Mouse (Mus musculus) fibroblast of lung, adult 2 months (primary cell): Measurements from ENCODE around the gene Olfr963.
"Not testable (repeated sequence)": the region's sequence is repeated elsewhere in the genome, so short reads cannot be mapped to it uniquely, and the experiment has no call there.

Experiments used
- DNase-seq: peaks from one replicate; pipeline ENCODE4 v3.0.0-alpha.2; 2011; ENCODE audit warnings: low read depth

The Olfr963 gene

DNA sequence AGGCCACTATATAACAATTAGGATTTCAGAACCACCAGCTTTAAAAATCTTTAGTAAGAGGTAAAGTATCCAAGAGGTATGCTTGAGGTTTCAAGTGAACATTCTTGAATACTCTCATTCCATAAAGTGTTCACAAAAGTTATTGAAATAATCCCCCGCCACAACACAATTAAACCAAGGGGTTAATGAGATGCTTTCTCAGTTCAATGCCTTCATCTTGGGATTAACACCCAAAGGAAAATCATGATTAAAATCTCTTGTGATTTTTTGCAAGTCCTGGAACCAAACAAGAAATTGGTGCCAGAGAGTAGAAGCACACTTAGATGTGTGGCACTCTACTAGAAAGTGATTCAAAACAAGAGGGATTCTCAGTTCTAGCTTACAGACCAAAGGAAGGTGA is at the start of gene Olfr963:
Olfr963 (plus strand) TSS at position 301 of the 400 bp plus-strand sequence.
- DNase-seq = no peak

DNA sequence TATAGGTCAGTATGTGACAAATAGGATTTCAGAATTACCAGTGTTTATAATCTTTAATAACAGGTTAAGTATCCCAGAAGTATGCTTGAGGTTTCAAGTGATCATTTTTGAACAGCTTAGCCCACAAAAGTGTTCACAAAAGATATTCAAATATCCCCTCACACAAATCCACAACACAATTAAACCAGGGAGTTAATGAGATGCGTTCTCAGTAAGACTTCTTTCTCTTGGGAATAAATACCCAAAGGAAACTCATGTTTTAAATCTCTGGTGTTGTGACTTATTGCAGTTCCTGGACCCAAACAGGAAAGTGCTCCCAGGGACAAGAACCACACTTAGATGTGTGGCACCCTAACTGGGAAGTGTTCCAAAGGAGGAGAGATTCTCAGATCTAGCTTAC is 45.9 kb upstream of the Olfr963 start, which contains the start of gene Olfr960:
Olfr960 (plus strand) TSS at position 301 of the 400 bp plus-strand sequence.
- DNase-seq = no peak

DNA sequence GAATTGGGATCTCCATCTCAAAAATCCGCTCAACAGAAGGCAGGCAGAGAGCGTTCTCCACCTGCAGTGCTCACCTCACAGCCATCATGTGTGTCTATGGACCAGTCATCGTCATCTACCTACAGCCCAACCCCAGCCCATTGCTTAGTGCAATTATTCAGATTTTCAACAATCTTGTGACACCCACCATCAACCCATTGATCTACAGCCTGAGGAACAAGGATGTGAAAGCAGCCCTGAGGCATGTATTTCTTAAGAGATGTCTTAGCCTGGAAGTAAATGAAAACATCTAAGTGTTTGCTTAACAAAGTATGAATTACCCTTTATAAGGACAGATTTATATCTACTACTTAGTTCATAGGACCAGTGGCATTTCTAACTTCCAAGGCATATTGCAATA is 43.2 kb upstream of the Olfr963 start:
- DNase-seq = no peak

DNA sequence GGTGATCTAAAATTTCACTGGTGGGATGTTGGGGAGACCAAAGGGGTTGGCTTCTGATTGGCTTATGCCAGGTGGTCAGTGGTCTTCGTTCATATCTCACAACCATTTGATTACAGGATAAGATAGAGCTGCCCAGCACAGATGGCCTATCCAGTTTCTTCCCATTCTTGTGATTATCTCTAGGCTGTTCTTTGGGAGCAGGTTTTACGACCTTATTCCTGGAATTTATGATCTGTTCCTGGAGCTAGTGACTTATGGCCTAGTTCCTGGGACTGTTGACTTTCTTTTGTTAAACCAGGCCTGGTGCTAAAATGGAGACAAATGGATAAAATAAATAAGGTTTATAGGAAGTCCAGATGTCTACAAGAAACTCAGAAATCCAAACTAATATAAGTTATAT is 42.3 kb upstream of the Olfr963 start:
- DNase-seq = no peak

DNA sequence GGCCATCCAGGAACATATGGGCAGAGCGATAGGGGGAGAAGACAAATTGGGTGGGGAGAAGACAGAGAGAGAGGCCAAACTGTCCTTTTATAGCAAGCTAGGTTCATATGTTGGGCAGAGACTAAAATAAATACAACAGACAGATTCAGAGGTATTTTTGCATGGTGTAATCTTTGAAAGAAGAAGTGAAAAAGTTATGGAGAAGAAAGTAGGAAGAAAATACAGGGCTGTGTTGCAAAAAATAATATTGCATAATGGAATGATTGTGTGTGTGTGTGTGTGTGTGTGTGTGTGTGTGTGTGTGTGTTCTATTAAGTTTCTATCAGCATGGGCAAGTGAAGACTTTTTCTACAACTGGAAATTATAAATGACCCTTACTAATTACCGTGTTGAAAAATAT is 37.9 kb upstream of the Olfr963 start:
- no peak for DNase-seq

DNA sequence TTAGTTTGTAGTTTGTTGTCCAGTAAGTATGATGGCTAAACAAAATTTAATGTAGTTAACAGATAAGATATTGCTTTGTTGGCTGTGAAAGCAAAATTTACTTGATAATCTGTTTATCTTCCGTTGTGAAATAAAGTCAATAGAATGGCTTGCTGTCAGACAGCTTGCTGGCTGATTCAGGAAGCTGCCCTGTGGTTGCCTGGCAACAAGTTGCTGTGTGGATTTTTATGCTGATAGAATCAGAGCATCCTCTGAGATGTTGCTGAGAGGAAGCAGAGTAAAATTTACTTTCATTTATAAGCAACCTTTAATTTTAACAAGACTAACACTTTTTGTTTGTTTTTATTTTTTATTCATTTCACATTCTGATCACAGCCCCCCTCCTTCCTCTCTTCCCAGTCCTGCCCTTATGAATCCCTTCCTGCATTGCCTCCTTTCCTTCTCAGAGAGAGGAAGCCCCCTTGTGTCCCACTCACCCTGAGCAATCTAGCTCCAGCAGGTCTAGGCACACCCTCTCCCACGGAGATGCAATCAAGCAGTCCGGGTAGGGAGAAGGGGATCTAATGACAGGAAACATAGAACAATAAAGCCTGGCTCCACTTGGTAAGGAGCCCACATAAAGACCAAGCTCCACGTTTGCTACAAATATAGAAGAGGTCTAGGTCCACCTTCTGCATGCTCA is 33.0 kb upstream of the Olfr963 start:
- no peak for DNase-seq

DNA sequence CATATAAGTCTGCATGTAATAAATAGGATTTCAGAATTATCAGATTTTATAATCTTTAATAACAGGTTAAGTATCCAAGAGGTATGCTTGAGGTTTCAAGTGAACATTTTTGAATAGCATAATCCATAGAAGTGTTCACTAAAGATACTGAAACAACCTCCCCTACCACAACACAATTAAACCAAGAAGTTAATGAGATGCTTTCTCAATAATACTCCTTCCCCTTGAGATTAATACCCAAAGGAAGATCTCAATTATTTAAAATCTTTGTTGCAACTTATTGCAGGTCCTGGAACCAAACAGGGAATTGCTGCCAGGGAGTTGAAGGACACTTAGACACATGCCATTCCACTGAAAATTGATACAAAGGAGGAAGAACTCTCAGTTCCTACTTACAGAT is 22.2 kb upstream of the Olfr963 start, which contains the start of gene Olfr961:
Olfr961 (plus strand) TSS at position 301 of the 400 bp plus-strand sequence.
- no peak for DNase-seq

DNA sequence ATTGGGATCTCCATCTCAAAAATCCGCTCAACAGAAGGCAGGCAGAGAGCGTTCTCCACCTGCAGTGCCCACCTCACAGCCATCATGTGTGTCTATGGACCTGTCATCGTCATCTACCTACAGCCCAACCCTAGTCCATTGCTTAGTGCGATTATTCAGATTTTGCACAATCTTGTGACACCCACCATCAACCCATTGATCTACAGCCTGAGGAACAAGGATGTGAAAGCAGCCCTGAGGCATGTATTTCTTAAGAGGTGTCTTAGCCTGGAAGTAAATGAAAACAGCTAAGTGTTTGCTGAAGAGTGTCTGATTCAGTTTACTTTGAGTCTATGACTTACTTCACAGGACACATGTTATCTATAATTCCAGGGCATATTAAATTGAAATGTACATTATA is 19.6 kb upstream of the Olfr963 start:
- DNase-seq = no peak

DNA sequence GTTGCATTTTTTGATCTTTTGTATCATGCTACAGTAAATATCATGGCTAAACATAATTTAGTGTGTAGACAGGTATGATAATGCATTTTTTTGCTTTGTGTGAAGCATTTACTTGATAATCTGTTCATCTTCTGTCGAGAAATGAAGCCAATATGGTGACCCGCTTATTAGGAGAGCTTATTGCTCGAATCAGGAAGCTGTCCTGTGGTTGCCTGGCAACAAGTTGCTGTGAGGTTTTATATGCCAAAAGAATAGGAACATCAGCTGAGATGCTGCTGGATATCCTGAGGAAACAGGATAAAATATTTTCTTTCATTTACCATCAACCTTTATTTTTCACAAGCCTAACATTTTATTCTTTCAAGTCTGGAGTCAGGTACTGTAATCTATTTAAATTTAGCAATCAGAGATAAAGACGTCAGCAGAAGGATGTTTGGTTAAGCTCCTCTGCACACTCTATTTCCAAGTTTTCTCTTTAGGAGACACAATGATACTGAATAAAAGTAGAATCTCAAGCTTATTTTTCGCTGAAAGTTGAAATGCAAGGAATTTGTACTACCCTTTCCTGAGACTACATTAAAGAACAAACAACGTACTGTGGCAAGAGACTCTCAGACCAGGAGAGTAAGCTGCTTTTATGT is 12.1 kb upstream of the Olfr963 start:
- DNase-seq = no peak

DNA sequence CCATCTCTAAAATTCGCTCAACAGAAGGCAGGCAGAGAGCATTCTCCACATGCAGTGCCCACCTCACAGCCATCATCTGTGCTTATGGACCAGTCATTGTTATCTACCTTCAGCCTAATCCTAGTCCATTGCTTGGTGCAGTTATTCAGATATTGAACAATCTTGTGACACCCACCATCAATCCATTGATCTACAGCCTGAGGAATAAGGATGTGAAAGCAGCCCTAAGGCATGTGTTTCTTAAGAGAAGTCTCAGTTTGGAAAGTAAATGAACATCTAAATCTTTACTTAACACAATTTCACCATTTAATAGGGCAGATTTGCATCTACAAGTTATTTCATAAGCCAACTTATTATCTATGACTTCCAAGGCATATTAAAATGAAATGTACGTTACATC is 2.7 kb downstream of the Olfr963 start:
- DNase-seq = no peak

DNA sequence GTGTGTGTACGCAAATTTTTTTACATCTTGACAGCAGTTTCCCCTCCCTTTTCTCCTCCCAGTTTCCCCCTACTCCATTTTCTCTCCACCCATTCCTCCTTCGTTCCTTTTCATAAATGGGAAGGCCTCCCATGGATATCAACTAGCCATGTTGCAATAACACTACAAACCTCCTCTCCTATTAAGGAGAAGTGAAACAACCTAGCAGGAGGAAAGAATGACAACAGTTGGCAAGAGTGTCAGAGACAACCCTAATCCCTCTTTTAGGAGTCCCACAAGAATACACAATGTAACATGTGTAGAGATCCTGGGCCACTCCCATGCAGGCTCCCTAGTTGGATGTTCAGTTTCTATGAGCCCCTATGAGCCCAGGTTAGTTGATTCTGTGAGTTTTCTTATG is 7.8 kb downstream of the Olfr963 start:
- no peak for DNase-seq

DNA sequence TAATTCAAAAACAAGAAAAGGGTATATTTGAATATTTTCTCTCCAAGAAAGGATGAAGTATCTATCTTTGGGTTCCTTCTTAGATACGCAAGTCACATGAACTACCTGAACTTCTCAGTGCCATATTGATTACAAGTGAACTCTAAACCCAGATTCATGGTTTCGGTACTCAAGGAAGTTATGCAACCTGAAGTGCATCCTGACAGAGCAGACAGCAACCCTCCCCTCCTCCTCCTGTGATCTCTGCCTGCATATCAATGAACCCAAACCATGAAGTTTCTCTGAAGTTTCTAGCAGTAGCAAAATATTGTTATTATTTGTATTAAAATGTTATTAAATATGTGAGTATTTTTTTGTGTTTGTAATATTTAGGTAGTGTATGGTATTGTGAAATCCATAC is 11.6 kb downstream of the Olfr963 start:
- DNase-seq = no peak

DNA sequence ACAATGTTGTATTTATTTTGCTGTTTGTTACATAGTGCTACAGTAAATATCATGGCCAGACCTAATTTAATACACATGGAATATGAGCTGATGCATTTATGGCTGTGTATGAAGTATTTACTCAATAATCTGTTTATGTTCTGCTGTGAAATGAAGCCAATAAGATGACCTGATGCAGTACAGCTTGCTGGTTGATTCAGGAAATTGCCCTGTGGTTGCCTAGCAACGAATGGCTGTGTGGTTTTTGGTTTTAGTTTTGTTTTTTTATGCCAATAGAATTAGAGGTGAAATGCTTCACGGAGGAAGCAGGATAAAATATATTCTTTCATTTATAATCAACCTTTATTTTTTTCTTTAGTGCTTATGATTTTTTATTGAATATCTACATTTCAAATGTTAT is 12.3 kb downstream of the Olfr963 start:
- DNase-seq = no peak

DNA sequence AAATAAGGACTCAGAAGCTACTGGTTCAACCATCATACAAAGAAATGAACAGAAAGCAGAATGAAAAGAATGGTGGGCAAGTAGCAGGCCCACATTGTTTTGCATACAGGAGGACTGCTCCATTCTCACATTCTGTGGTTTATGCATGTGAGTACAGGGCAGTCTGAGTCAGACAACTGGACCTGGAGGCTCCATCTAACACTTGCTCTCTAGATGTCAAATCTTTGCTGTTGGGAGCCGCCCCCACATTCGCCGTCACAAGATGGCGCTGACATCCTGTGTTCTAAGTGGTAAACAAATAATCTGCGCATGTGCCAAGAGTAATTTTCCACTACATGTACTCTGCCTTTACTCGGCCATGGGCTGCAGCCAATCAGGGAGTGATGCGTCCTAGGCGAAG is 34.1 kb downstream of the Olfr963 start:
- DNase-seq = not testable (repeated sequence)

DNA sequence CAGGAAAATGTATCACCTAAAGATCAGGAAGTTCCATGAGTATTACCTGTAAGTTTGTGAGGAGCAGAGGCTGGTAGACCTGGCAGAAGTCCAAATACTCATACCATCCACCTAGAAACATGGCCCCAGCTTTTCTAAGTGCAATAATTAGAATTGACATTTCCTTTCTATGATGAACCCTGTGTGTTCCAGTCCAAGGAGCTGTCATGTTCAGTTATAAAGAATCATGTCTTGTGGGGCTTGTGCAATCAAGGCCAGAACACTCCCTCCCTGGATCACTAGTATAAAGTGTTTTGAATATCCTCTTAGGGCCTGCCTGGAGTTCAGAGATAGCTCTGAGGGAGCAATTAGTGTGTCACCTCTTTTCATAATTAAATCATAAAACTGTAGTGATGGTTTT is 40.0 kb downstream of the Olfr963 start, which contains the start of gene Olfr149:
Olfr149 (minus strand) TSS at position 101 of the 400 bp plus-strand sequence.
- DNase-seq = no peak

DNA sequence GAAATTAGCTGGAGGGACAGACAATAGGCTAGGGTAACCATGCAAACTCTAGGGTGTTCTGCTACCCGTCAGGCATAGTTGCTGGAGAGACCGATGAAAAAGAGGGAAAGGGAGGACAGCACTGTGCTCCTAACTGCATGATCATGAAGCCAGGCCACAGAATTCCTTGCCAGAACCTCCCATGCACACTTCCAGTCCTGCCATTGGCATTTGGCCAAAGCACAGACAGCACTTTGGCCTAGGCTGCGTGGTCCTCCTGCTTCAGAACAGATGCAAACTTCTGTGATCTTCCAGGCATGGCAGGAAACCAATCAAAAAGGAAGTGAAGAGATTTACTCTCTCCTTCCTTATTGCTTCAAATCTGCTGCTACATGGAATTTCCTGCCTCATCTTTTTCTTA is 42.0 kb downstream of the Olfr963 start:
- no peak for DNase-seq

DNA sequence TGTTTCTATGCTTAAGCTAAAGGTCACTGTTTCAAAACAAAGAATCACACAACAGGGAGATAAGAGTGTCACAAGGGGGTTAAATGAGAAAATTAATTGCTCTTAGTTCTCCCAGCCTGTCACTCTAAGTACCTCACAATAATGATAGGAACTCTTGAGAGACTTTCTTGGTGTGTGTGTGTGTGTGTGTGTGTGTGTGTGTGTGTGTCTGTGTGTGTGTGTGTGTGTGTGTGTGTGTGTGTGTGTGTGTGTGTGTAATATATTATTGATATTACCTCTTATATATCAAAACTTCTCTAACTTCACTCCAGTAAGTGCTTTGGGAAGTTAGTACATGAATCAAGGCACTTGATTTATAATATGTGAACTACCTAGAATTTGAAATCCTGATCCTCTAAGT is 44.0 kb downstream of the Olfr963 start, which contains the start of gene Olfr965:
Olfr965 (plus strand) TSS at position 301 of the 400 bp plus-strand sequence.
- DNase-seq = no peak
